12 mouse cellular contexts compared by ENCODE assay signal in the genomic region with DNA sequence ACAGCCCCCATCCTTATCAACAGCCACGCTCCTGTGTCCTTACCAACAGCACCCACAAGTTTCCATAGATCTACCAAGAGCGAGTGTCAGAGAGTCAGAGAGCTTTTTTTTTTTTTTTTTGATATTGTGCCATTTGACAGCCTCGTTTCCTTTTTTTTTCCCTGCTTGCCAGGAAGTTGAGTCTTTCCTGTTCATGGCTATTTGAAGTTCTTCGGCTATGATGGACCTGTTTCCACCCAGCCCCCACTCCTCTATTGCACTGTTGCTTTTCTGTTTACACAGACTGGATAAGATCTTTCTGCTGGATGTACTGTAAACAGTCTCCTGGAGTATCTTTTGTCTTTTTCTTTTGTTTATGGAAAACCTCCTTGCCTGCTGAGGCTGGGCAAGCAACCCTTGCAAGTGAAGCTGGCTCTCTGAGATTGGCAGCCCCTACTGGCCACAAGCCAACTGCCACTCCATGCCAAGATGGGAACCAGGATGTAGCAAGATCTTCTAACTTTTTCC.
DNase-seq lines count a peak whose midpoint lies in the region.
"Had no signal": no experiment of that assay in that cellular context is flagged by ENCODE, and none has a peak within 500 bp of the region (broad histone marks: within the 10 kb centered on the region; RNA-seq: fewer than 3 reads in every experiment).

No protein-coding gene starts in this region.

- no peak overlapping the region for H3K4me3 ChIP-seq in limb, embryonic 10.5 days
- H3K4me3 ChIP-seq: embryonic facial prominence, embryonic 15.5 days; hindbrain, embryonic 15.5 days; midbrain, embryonic 10.5 days had no signal

- no peaks in the 10 kb centered on the region for H3K4me1 ChIP-seq in limb, embryonic 10.5 days
- H3K4me1 ChIP-seq: embryonic facial prominence, embryonic 15.5 days; hindbrain, embryonic 15.5 days; midbrain, embryonic 10.5 days had no signal

- H3K27me3 ChIP-seq in limb, embryonic 10.5 days (ENCODE audit: low read depth, poor library complexity, severe bottlenecking) = peaks cover 6% of the 10 kb centered on the region; the same call in 1 of the 2 replicates
- H3K27me3 ChIP-seq: embryonic facial prominence, embryonic 15.5 days; hindbrain, embryonic 15.5 days had no signal

- H3K9me3 ChIP-seq in limb, embryonic 10.5 days (replicated peaks) = no peaks in the 10 kb centered on the region
- H3K9me3 ChIP-seq: embryonic facial prominence, embryonic 15.5 days; hindbrain, embryonic 15.5 days had no signal

- peak; percentile 26 for DNase-seq in adrenal gland, adult 2 months
- DNase-seq in adrenal gland, adult 8-10 months = no peak
- peak; percentile 30 to 54 for DNase-seq in layer of hippocampus, postnatal 10 days (ENCODE audit: low spot score in 2 of 2)
- no peak for DNase-seq in layer of hippocampus, adult 9-11 months
- DNase-seq in adrenal gland, postnatal 10 days = peak; percentile 53
- peak; percentile 49 to 81 for DNase-seq in lung, adult 18-20 months
- no peak for DNase-seq in frontal cortex, postnatal 14 days (ENCODE audit: low spot score in 2 of 2)
- no peak for DNase-seq in limb, embryonic 10.5 days (ENCODE audit: low spot score)

- WGBS in limb, embryonic 10.5 days = 70% methylated on average over 4 of the region's 4 CpGs

- H3K27ac ChIP-seq in limb, embryonic 10.5 days = no peak overlapping the region
- H3K27ac ChIP-seq: embryonic facial prominence, embryonic 15.5 days; hindbrain, embryonic 15.5 days; midbrain, embryonic 10.5 days; stomach, postnatal 0 days had no signal

- no peaks in the 10 kb centered on the region for H3K36me3 ChIP-seq in limb, embryonic 10.5 days
- H3K36me3 ChIP-seq: embryonic facial prominence, embryonic 15.5 days; hindbrain, embryonic 15.5 days; midbrain, embryonic 10.5 days had no signal

Comparison
In these comparisons a context has a peak if more than half of its experiments do, and no peak if none do; other contexts are left out.
1. DNase-seq: peak in adrenal gland, adult 2 months (single experiment), layer of hippocampus, postnatal 10 days (2 of 2), adrenal gland, postnatal 10 days (single experiment) and lung, adult 18-20 months (2 of 2); none in adrenal gland, adult 8-10 months (single experiment), layer of hippocampus, adult 9-11 months (single experiment), frontal cortex, postnatal 14 days (0 of 2) and limb, embryonic 10.5 days (single experiment).